Mouse (Mus musculus): ENCODE measurements around the gene Iqcf3.
"Not testable (repeated sequence)": the region's sequence is repeated elsewhere in the genome, so short reads cannot be mapped to it uniquely, and the experiment has no call there.

Gene Iqcf3

GRCm38 (mm10) chr9:106561531-106561930 lies at the start of gene Iqcf3:
Iqcf3 (minus strand) TSS chr9:106561631.
- no peak for DNase-seq

DNA sequence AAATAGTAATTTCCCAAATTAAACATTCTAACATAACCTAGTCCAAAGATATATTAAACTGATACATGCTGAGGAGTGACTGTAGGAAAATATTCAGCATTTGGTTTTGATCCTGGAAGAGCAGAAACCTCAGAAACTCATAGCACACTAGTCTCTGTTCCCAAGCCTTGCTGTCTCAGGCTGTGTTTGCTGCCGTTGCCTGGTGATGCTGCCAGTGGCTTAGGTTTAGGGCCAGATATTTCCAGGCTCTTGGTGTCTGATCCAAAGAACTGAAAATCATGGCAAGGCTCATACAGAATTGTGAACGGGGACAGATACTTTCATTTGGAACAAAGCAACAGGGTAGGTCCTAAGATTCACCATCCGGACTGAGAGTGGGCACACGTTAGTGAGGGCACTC lies 49.3 kb upstream of the Iqcf3 start:
- DNase-seq: no peak

DNA sequence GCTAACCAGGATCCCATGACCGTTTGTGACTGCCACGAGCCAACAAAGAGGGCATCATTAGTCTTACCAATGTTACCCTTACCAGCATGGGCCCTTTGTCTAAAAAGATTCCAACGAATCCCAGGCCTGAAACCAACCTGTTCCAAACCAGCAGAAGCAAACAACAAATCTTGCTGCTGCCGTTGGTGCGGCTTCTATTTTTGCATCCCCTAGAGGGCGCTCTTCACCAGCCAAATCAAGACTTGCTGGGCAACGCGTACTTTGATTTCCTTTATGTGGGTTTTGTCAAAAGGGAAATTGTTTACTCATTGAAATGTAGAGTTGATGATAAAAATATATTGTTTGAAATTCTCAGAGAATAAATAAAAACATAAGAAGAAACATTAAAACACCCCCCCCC lies 39.1 kb upstream of the Iqcf3 start:
- peak; percentile 40 to 46 for DNase-seq

DNA sequence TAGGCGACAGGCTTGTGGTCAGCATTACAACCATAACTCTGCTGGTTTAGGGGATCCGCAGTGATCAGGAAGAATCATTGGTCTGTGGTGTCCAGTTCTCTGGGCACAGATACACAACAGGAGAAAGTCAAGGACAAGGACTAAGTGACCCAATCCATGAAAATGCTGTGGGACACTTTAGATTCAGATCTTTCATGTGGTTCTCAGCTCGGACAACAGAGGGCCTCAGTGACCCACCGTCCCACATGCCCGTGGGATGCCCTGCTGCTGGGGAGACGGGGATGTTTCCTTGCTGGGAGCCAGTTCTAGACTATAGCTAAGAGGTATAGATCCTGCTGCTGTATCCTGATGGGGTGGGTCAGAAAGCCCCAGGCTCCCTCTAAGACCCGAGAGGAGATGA lies 37.0 kb upstream of the Iqcf3 start:
- DNase-seq: no peak

DNA sequence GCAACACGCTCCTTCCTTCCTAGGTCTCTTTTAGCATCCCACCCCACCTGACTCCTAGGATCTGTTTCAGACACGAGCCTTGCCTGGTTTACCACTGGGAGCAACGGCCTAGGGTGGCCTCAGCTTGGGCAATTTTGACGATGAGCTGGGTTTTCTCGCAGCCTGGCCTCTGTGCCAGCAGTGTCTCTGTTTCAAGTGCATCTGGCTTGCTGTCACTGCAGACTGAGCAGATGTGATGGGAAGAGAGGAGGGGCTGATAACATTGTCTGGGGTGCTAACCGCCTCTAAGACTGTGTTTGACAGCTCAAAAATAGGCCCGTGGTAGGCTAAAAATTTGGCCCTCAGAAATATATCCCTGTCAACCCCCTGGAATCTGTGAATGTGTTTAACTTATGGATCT lies 34.4 kb upstream of the Iqcf3 start:
- DNase-seq: no peak

DNA sequence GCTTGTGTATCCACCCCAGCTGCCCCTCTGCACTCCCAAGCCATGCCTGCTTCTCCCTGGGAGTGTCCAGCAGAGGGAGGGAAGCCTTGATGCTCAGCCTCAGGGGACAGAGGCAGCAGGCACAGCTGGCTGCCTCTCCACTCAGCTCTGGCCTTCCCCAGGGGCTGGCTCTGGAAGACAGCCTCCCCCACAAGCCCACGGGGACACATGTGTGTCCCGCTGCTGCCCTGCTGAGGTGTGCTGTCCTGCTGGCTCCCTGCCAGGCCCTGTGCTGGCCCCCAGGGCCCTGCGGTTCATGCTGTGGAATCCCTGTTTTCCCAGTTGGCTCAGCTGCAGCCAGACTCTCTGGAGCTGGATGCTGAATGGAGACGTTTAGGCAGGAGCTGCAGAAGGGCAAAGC lies 34.0 kb upstream of the Iqcf3 start:
- DNase-seq: not testable (repeated sequence)

DNA sequence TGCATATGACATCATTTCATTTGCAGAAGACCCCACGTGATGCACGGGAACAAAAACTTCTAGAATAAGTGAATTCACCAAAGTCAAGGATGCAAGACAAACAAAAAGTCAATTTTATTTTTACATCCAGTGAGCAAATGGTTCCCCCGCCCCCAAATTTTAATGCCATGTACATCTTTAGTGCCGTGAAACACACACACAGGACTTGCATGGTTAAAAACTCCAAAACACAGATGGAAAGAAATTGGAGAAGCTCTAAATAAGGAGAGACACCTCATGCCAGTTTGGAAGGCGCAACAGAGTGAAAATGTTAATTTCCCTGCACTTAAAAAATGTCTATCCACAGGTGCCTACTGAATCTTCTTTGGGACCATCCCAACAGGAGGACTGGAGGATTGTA lies 30.7 kb upstream of the Iqcf3 start:
- no peak for DNase-seq

DNA sequence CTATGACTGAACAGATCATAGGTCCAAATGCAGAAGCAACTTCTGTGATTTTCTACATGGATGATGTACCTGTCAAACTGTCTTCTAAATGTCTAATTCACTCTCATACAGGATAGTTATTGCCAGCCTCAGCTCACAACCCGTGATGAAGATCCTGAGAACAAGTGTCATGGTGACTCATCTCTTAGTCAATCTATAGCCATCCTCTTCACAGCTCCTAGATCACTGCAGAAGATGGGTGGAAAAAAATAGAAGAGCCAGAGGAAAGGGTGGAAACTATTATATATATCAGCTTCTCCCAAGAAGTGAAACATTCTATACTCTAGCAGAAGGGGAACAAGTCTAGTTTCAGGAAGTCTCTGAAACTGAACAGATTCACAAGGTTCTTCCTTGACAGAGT lies 21.1 kb upstream of the Iqcf3 start:
- no peak for DNase-seq

- no peak for DNase-seq
These were observed 18.6 kb upstream of the Iqcf3 start for GRCm38 (mm10) chr9:106580016-106580415.

DNA sequence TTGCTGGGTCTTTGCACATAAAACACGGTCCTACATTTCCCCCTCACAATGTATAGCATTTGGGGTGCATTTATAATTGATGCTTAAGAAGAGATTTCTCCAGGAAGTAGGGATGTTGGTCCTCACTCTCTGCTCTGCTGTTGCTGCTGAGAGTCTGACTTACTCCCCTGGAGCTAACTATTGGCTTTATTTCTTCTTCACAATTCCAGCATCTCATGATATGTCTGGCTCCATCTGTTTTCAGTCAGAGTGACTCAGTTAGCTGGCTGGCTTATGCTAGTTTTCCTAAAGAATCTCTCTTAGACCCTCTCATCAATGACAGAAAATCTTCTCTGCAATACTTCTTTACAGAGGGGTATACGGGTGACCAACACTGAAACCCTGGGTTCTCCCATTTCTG lies 14.7 kb upstream of the Iqcf3 start:
- no peak for DNase-seq

DNA sequence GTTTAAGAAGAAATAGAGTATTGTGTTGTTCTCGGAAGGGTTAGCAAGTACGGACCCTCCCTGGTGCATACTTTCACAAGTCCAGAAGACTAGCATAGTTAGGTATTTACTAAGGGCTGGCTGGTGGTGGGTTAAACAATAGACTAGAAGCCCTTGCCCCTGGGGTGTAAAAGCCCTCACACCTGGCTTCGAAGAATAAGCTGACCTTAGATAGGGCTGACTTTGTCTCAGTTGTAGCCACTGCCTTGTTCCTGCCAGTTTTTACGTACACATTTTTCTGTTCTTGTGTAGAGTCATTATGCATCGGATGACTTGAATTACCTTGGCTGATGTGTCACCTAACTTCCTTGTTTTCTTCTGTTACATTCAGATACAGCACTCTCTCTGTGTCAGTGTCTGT lies 11.9 kb upstream of the Iqcf3 start:
- peak in 1 of 2 experiments; percentile 8 for DNase-seq

DNA sequence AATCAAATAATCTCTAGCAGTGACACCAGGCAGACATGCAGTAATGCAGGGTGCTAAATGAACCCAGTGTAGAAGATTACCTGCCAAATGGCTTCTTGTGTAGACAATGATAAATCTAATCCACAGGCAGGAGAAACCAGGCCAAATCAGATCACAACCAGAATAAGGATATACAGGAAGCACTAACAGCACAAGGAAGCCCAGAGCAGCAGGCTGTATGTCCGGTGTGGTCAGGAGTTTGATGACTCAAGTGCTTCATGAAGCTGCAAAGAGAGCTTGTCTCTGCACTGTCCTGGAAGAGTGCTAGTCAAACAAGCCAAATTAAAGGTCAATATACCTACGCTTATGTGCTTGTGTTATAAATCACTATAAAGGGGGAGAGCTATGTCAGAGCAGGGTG lies 10.8 kb upstream of the Iqcf3 start:
- peak in 1 of 2 experiments; percentile 3 for DNase-seq

DNA sequence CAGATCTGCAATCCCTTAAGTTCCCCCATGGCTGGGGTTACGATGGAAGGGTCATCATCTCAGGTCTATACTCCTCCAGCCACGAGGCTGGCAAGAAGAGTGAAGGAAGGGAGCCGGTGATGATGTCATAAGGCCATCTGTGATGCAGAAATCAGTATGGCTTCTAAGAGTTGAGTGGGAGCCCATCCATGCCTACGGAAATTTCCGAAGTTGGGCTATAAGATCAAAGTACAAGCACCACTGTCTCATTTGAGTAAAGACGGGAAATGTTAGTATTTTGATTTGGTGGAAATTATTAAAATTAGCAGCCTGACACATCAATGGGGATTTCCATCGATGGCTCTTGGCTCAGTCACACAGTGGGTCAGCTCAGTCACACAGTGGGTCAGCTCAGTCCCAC lies 9.5 kb upstream of the Iqcf3 start, which contains the start of gene Iqcf4:
TSS of gene Iqcf4 (minus strand) at position 101 of the 400 bp plus-strand sequence.
- peak in 1 of 2 experiments; percentile 8 for DNase-seq

GRCm38 (mm10) chr9:106566437-106566836 lies 5.0 kb upstream of the Iqcf3 start:
- DNase-seq: peak; percentile 48 to 69

- DNase-seq: peak in 1 of 2 experiments; percentile 5
These were observed 2.6 kb upstream of the Iqcf3 start for GRCm38 (mm10) chr9:106564025-106564424.

GRCm38 (mm10) chr9:106562291-106562690 lies 860 bp upstream of the Iqcf3 start:
- no peak for DNase-seq

DNA sequence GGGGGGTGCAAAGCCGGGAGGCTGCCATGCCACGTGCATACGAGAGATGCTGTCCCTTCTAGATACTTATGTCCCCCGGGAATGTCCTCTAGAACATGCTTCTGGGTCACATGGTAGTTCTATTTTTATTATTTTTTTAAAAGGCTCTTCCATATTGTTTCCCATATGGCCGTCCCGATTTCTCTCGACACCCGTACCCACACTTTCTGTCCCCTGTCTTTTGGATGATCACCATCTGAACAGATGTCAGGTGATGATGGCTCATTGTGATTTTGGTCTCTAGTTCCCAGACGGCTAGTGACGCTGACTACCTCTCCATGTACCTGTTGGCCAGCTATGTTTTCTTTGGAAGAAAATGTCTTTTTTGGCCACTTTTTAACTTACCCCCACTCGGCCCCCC lies 26.5 kb downstream of the Iqcf3 start:
- no peak for DNase-seq

DNA sequence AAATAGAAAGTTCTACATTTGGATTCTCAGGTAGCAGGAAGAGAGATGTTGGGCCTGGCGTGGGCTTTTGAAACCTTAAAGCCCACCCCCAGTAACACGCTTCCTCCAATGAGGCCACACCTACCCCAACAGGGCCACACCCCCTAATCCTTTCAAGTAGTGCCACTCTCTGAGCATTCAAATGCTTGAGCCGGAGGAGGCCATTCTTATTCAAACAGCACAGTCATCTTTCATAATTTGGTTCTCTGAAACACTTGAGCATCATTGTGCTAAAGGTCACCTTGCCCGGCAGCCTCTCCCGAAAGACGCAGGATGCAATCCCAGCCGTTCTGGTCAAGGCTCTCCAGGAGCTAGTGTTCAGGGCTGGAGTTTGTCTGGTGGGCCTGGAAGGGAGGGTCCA lies 27.1 kb downstream of the Iqcf3 start:
- DNase-seq: no peak

DNA sequence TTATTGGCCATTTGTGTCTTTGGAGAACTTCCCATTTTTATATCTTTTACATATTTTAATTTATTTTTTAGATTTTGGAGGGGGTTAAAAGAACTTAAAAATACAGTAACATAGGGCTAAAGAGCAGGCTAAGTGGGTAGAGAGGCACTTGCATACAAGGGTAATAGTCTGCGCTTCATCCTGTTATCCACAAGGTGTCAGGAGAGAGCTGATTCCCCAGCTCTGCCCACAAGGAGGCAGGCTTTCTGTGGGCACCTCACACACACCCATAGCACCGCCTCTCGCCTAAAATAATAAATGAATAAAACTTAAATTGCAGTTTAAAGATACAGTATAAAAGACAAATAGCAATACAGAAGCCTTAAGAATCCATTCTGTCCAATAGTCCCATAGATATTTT lies 29.6 kb downstream of the Iqcf3 start:
- peak in 1 of 2 experiments; percentile 7 for DNase-seq

- DNase-seq: no peak
These were observed 41.5 kb downstream of the Iqcf3 start for GRCm38 (mm10) chr9:106519909-106520308.

- no peak for DNase-seq
These were observed 42.0 kb downstream of the Iqcf3 start for GRCm38 (mm10) chr9:106519433-106519832.

DNA sequence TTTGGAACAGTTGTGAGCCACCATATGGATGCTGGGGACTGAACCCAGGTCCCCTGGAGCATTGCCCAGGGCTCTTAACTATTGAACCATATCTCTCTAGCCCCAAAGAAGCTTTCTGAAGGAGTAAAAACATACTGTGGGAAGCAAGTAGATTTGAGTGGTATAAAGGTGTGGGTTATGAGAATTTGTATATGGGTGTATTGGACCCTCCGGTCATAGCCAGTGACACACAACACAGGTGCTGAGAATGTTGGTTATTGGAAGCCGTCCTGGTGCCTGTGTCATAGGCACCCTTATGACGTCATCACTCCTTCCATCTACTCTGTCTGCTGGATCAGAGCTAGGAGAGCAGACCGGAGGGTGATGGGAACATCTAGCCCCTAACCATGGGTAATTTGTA lies 47.2 kb downstream of the Iqcf3 start, which contains the start of gene Iqcf5:
TSS of gene Iqcf5 (plus strand) at position 301 of the 400 bp plus-strand sequence.
- no peak for DNase-seq

- DNase-seq: no peak
These were observed 47.9 kb downstream of the Iqcf3 start for GRCm38 (mm10) chr9:106513566-106513965.

- DNase-seq: no peak
These were observed 48.5 kb downstream of the Iqcf3 start for GRCm38 (mm10) chr9:106512729-106513450.

- DNase-seq: no peak
These were observed 52.1 kb downstream of the Iqcf3 start for GRCm38 (mm10) chr9:106509356-106509755.

All from kidney, postnatal 25 days (tissue).